Mouse (Mus musculus): Measurements from ENCODE around the gene Parp16. TPM values are rescaled to one million over a fixed set of nuclear protein-coding genes. Genes with fewer than 3 reads are reported as not detected.
"Not testable (repeated sequence)": the region's sequence is repeated elsewhere in the genome, so short reads cannot be mapped to it uniquely, and the experiment has no call there.

Gene Parp16
- polyA plus RNA-seq, 1 experiment from 2014 or later: 7.4 TPM

DNA sequence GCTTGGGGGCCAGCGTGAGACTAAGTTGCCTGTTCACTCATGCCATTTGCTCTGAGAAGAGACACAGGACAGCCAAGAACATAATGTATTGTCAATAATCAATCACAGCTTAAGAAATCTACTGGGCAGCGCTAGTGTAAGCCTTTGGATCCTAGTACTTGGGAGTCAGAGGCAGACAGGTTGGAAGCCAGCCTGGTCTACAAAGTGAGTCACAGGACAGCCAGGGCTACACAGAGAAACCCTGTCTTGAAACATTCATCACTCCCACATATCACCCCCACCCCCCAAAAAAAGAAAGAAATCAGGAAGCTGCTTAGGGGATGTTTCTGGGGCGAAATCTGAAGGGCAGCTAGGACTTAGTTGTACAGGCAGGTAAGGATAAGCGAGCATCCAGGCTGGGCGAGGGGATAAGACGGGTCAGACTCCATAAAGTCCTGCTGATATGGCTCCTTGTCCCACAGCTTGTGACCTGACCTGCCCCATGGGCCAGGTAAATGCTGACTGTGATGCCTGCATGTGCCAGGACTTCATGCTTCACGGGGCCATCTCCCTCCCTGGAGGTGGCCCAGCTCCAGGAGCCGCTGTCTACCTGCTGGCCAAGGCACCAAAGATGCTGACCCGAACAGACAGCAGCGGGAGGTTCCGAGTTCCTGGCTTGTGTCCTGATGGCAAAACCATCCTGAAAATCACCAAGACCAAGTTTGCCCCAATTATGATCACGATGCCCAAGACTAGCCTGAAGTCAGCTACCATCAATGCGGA is 78.1 kb downstream of the Parp16 start:
- WGBS: 87% methylated on average over 13 of the region's 13 CpGs
- Histone ChIP-seq H3K4me3 (ENCODE audit: low read length) (no peak overlapping the region), H3K36me3 (ENCODE audit: insufficient read depth, low read length) (no peaks in the 10 kb centered on the region), H3K27me3 (ENCODE audit: insufficient read depth, low read length) (no peaks in the 10 kb centered on the region), H3K4me2 (replicated peaks; ENCODE audit: low read depth, low read length) (no peak overlapping the region), H3K9me3 (ENCODE audit: low read length) (no peaks in the 10 kb centered on the region), H3K4me1 (ENCODE audit: insufficient read depth, low read length) (peaks cover 3% of the 10 kb centered on the region; the same call in 1 of the 2 replicates), H3K27ac (ENCODE audit: low read length) (no peak overlapping the region), H3K9ac (replicated peaks; ENCODE audit: low read length) (no peak overlapping the region)
- ATAC-seq (ENCODE audit: low FRiP score, low TSS enrichment): no peak

GRCm38 (mm10) chr9:65273873-65274272 is 78.7 kb downstream of the Parp16 start:
- WGBS: 77% methylated on average over 4 of the region's 4 CpGs
- no peaks in the 10 kb centered on the region for H3K4me1 ChIP-seq (ENCODE audit: insufficient read depth, low read length)
- no peak overlapping the region for H3K4me3 ChIP-seq (ENCODE audit: low read length)
- ATAC-seq (ENCODE audit: low FRiP score, low TSS enrichment): no peak
- H3K4me2 ChIP-seq (replicated peaks; ENCODE audit: low read depth, low read length): no peak overlapping the region
- H3K36me3 ChIP-seq (ENCODE audit: insufficient read depth, low read length): no peaks in the 10 kb centered on the region
- H3K27ac ChIP-seq (ENCODE audit: low read length): no peak overlapping the region
- no peaks in the 10 kb centered on the region for H3K27me3 ChIP-seq (ENCODE audit: insufficient read depth, low read length)
- H3K9me3 ChIP-seq (ENCODE audit: low read length): no peaks in the 10 kb centered on the region
- no peak overlapping the region for H3K9ac ChIP-seq (replicated peaks; ENCODE audit: low read length)

DNA sequence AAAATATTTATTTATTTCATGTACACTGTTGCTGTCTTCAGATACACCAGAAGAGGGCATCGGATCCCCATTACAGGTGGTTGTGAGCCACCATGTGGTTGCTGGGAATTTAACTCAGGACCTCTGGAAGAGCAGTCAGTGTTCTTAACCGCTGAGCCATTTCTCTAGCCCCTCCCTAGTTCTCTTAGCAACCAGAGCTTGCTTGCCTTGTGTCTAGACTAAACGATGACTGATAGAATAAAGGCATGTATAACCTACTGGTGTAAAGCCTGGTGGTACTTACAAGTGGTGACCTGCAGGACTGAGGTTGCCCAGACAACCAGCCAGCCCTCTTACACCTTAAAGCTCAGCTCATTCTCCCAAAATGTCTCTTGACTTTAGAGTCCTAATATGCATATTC is 79.7 kb downstream of the Parp16 start:
- not testable (repeated sequence) for H3K4me1 ChIP-seq (ENCODE audit: insufficient read depth, low read length); H3K27ac ChIP-seq (ENCODE audit: low read length); H3K9ac ChIP-seq (replicated peaks; ENCODE audit: low read length); H3K4me2 ChIP-seq (replicated peaks; ENCODE audit: low read depth, low read length); H3K36me3 ChIP-seq (ENCODE audit: insufficient read depth, low read length); H3K27me3 ChIP-seq (ENCODE audit: insufficient read depth, low read length); H3K9me3 ChIP-seq (ENCODE audit: low read length); H3K4me3 ChIP-seq (ENCODE audit: low read length); ATAC-seq (ENCODE audit: low FRiP score, low TSS enrichment)
- WGBS: 83% methylated on average over 3 of the region's 3 CpGs

DNA sequence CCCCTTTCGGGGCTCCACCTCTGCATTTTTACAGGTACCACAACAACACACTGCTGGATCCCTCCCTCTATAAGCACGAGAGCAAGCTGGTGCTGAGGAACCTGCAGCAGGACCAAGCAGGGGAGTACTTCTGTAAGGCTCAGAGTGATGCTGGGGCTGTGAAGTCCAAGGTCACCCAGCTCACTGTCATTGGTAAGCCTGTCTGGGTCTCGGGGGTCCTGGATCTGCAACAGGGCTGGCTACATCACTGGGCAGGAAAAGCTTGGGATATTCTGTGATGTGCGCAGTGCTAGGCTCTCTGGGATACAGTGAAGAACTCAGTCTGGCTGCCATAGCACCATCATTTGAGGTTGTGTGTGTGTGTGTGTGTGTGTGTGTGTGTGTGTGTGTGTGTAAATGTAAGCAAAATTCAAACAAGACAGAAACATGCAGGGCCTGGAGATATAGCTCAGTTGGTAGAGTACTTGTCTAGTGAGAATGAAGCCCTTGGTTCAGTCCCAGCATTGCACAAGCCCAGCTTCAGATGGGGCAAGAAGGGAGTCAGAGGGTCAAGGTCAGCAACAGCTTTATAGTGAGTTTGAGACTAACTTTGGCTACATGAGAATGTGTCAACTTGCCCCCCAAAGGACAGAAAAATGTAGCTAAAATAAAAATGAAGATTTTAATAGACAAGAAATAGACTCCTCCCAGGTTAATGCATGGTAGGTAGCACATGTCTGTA is 80.8 kb downstream of the Parp16 start:
- no peaks in the 10 kb centered on the region for H3K36me3 ChIP-seq (ENCODE audit: insufficient read depth, low read length)
- ATAC-seq (ENCODE audit: low FRiP score, low TSS enrichment): no peak
- WGBS: 81% methylated on average over 4 of the region's 4 CpGs

GRCm38 (mm10) chr9:65281536-65282151 is 86.5 kb downstream of the Parp16 start:
- no peak overlapping the region for H3K27ac ChIP-seq (ENCODE audit: low read length)
- no peak overlapping the region for H3K4me2 ChIP-seq (replicated peaks; ENCODE audit: low read depth, low read length)
- no peaks in the 10 kb centered on the region for H3K9me3 ChIP-seq (ENCODE audit: low read length)
- 79% methylated on average over 5 of the region's 5 CpGs for WGBS
- H3K4me1 ChIP-seq (ENCODE audit: insufficient read depth, low read length): no peaks in the 10 kb centered on the region
- H3K36me3 ChIP-seq (ENCODE audit: insufficient read depth, low read length): no peaks in the 10 kb centered on the region
- ATAC-seq (ENCODE audit: low FRiP score, low TSS enrichment): no peak
- no peak overlapping the region for H3K4me3 ChIP-seq (ENCODE audit: low read length)
- no peak overlapping the region for H3K9ac ChIP-seq (replicated peaks; ENCODE audit: low read length)
- H3K27me3 ChIP-seq (ENCODE audit: insufficient read depth, low read length): peaks cover 4% of the 10 kb centered on the region; the same call in 1 of the 2 replicates

More for the DNA sequence above, 80.8 kb downstream of the Parp16 start:
- no peak overlapping the region for H3K27ac ChIP-seq (ENCODE audit: low read length)
- no peaks in the 10 kb centered on the region for H3K27me3 ChIP-seq (ENCODE audit: insufficient read depth, low read length)
- H3K4me2 ChIP-seq (replicated peaks; ENCODE audit: low read depth, low read length): no peak overlapping the region
- H3K4me3 ChIP-seq (ENCODE audit: low read length): no peak overlapping the region
- H3K4me1 ChIP-seq (ENCODE audit: insufficient read depth, low read length): no peaks in the 10 kb centered on the region
- H3K9me3 ChIP-seq (ENCODE audit: low read length): no peaks in the 10 kb centered on the region
- no peak overlapping the region for H3K9ac ChIP-seq (replicated peaks; ENCODE audit: low read length)

DNA sequence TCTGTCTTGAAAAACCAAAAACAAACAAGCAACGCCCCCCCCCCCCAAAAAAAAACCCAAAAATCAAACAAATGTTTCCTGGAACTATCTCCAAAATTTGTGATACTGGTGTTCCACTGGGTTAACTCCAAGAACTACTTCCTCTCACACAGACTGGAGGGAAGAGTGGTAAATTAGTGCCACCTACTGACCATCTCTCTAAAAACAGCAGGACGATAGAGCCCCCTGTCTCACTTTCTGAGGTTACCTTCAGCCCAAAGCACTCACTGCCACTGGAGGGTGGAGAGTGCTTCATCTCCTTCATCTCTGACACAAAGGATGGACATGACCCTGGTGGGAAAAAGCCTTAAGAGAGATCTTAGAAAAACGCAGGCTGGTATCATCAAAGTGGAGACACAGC is 88.1 kb downstream of the Parp16 start:
- Histone ChIP-seq H3K27me3 (ENCODE audit: insufficient read depth, low read length) (peaks cover 4% of the 10 kb centered on the region; the same call in 1 of the 2 replicates), H3K9ac (replicated peaks; ENCODE audit: low read length) (no peak overlapping the region), H3K4me3 (ENCODE audit: low read length) (no peak overlapping the region), H3K36me3 (ENCODE audit: insufficient read depth, low read length) (no peaks in the 10 kb centered on the region), H3K27ac (ENCODE audit: low read length) (no peak overlapping the region), H3K4me2 (replicated peaks; ENCODE audit: low read depth, low read length) (no peak overlapping the region), H3K9me3 (ENCODE audit: low read length) (no peaks in the 10 kb centered on the region), H3K4me1 (ENCODE audit: insufficient read depth, low read length) (no peaks in the 10 kb centered on the region)
- ATAC-seq (ENCODE audit: low FRiP score, low TSS enrichment): peak; percentile 69; the same call in 1 of the 2 replicates
- WGBS: 3% methylated on average over 3 of the region's 3 CpGs

DNA sequence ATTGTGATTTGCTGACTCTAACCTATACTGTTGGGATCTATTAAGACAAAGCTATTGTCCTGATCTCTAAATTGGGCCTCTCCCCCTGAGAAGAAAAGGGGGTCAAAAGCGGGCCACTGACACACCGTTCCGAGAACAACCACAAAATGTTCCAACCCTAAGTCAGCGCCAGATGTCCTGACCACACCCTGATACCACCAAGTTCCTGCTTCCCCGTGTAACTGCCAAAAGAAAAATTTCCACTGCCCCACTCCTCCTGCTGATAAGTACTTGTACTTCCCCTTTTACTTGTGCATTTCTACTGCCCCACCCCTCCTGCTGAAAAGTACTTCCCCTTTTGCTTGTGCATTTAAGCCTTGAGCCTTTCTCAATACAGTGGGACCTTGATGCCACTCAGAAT is 93.1 kb downstream of the Parp16 start:
- H3K27ac ChIP-seq (ENCODE audit: low read length); H3K4me3 ChIP-seq (ENCODE audit: low read length); H3K9me3 ChIP-seq (ENCODE audit: low read length); H3K4me1 ChIP-seq (ENCODE audit: insufficient read depth, low read length); H3K27me3 ChIP-seq (ENCODE audit: insufficient read depth, low read length); ATAC-seq (ENCODE audit: low FRiP score, low TSS enrichment); H3K4me2 ChIP-seq (replicated peaks; ENCODE audit: low read depth, low read length); H3K36me3 ChIP-seq (ENCODE audit: insufficient read depth, low read length); H3K9ac ChIP-seq (replicated peaks; ENCODE audit: low read length): not testable (repeated sequence)
- WGBS: 85% methylated on average over 5 of the region's 5 CpGs

Other genes starting within 250 kb of the Parp16 start
- gene Slc24a1, start 243.7 kb upstream of the Parp16 start, polyA plus RNA-seq (2015; fragmentation: Nextera tagmentation; extraction: Ambion mirVana): 0.08 TPM in 1 of 2 replicates, not detected in the other
- gene Ints14, start 234.4 kb upstream of the Parp16 start, polyA plus RNA-seq (2015; fragmentation: Nextera tagmentation; extraction: Ambion mirVana): 59.8 and 66.8 TPM in 2 replicates
- gene Hacd3, start 173.7 kb upstream of the Parp16 start, polyA plus RNA-seq (2015; fragmentation: Nextera tagmentation; extraction: Ambion mirVana): 91.8 and 97.9 TPM in 2 replicates
- gene Dpp8, start 162.9 kb upstream of the Parp16 start, polyA plus RNA-seq (2015; fragmentation: Nextera tagmentation; extraction: Ambion mirVana): 37.7 and 39.5 TPM in 2 replicates
- gene Igdcc4, start 93.9 kb upstream of the Parp16 start, polyA plus RNA-seq (2015; fragmentation: Nextera tagmentation; extraction: Ambion mirVana): 10.9 and 12.0 TPM in 2 replicates
- gene Igdcc3, start 54.2 kb upstream of the Parp16 start, polyA plus RNA-seq (2015; fragmentation: Nextera tagmentation; extraction: Ambion mirVana): 3.2 and 3.3 TPM in 2 replicates
- gene Cilp, start 69.8 kb downstream of the Parp16 start, polyA plus RNA-seq (2015; fragmentation: Nextera tagmentation; extraction: Ambion mirVana): 0.76 and 0.82 TPM in 2 replicates
- gene Clpx, start 98.9 kb downstream of the Parp16 start, polyA plus RNA-seq (2015; fragmentation: Nextera tagmentation; extraction: Ambion mirVana): 54.5 and 56.7 TPM in 2 replicates
- gene Pdcd7, start 150.8 kb downstream of the Parp16 start, polyA plus RNA-seq (2015; fragmentation: Nextera tagmentation; extraction: Ambion mirVana): 4.9 and 6.1 TPM in 2 replicates
- 0.17 and 0.19 TPM in 2 replicates for gene Ubap1l, start 165.7 kb downstream of the Parp16 start, polyA plus RNA-seq (2015; fragmentation: Nextera tagmentation; extraction: Ambion mirVana)
- gene Kbtbd13, start 196.3 kb downstream of the Parp16 start, polyA plus RNA-seq (2015; fragmentation: Nextera tagmentation; extraction: Ambion mirVana): 2.2 and 2.6 TPM in 2 replicates
- gene Rasl12, start 203.2 kb downstream of the Parp16 start, polyA plus RNA-seq (2015; fragmentation: Nextera tagmentation; extraction: Ambion mirVana): 15.0 and 18.0 TPM in 2 replicates
- 6.4 and 8.1 TPM in 2 replicates for gene Slc51b, start 227.6 kb downstream of the Parp16 start, polyA plus RNA-seq (2015; fragmentation: Nextera tagmentation; extraction: Ambion mirVana)
- gene Mtfmt, start 240.4 kb downstream of the Parp16 start, polyA plus RNA-seq (2015; fragmentation: Nextera tagmentation; extraction: Ambion mirVana): 23.0 and 25.1 TPM in 2 replicates